Mouse (Mus musculus) megakaryocyte, embryonic 14.5 days (primary cell): ENCODE results near the gene Lrrc46.

ENCODE experiments used
- FLI1 ChIP-seq: IDR thresholded peaks from 2 replicates; pipeline ENCODE4 v1.6.1; 2012; ENCODE audit warnings: low read length, inconsistent platforms, mixed read lengths
- GATA1 ChIP-seq: IDR thresholded peaks from 3 replicates; pipeline ENCODE4 v1.6.1; 2012; ENCODE audit warnings: mixed read lengths, low read length, inconsistent platforms, borderline replicate concordance

DNA sequence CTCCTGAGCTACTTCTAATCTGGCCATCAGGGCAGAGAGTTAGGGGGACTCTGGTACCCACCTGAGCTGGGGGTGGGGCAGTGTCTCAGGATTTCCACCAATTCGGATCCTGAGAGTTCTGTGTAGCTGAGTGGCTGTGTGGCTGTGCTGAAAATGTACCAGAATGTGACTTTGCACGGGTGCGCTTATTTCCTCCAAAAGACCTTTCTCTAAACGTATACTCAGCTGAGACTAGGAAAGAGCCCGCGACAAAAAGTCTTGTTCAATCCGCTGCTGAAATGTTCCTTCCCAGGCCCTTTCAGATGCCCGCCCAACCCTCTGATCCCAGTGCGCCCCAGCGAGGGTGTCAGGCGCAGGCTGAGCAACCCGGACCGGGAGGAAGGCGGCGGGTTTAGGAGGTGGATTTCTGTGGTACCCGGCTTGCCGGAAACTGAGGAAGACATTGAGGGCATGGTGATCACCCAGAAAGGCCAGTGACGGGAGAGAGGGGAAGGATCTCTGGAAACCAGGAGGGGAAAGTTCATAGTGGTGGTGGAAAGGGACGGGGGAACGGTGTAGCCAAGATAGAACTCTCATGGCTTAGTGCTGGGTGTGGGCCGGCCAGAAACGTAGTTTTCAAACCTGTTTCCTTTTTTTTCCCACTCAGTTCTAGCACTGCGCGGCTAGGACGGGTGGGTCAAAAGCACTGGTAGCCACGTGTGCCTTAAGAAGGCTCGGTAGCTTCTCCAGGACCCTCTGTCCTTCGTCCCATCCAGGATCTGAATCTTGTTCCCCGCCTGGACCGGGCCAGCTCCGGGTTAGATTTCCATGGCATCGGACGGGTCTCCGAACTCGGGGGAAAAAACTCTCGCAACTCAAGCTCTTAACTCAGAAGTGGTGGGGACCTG, 23.3 kb downstream of the Lrrc46 start:
- TF ChIP-seq FLI1 = no peak
- TF ChIP-seq GATA1 = no peak
